Mouse (Mus musculus) hindbrain, postnatal 0 days (tissue): ENCODE results near the gene Hoxd3. TPM values are rescaled to one million over a fixed set of nuclear protein-coding genes. Genes with fewer than 3 reads are reported as not detected.

Experiments
- ATAC-seq: fragments of 200-750 bp; cut with Nextera tagmentation; 2 replicates; pipeline ENCODE4 v1.8.0; 2017; ENCODE audit warnings: mild to moderate bottlenecking, moderate TSS enrichment, moderate library complexity
- DNase-seq: peaks from one replicate; pipeline ENCODE4 v3.0.0-alpha.2; 2015; ENCODE audit warnings: low spot score
- H3K27ac ChIP-seq: fragments of 300-500 bp; sonication (generic); 2 replicates; pipeline ENCODE4 v1.5.1; 2014; ENCODE audit warnings: mild to moderate bottlenecking
- H3K27me3 ChIP-seq: fragments of 300-500 bp; sonication (generic); 2 replicates; pipeline ENCODE4 v1.6.1; 2014; ENCODE audit warnings: low read length, mixed read lengths; ENCODE audit not compliant: insufficient read depth
- H3K36me3 ChIP-seq: fragments of 300-500 bp; sonication (generic); 2 replicates; pipeline ENCODE4 v1.6.1; 2014; ENCODE audit warnings: low read length, mixed read lengths; ENCODE audit not compliant: insufficient read depth
- H3K4me1 ChIP-seq: fragments of 300-500 bp; sonication (generic); 2 replicates; pipeline ENCODE4 v1.6.1; 2014; ENCODE audit warnings: antibody characterized with exemption, low read length, mixed read lengths; ENCODE audit not compliant: insufficient read depth
- H3K4me2 ChIP-seq: fragments of 300-500 bp; sonication (generic); 2 replicates; pipeline ENCODE4 v1.6.1; 2014; ENCODE audit warnings: low read depth, mild to moderate bottlenecking, low read length, moderate library complexity, mixed read lengths
- H3K4me3 ChIP-seq: fragments of 300-500 bp; sonication (generic); 2 replicates; pipeline ENCODE4 v1.5.1; 2014; ENCODE audit warnings: low read length
- H3K9ac ChIP-seq: fragments of 300-500 bp; sonication (generic); replicated peaks from 2 replicates; pipeline ENCODE4 v1.6.1; 2014; ENCODE audit warnings: mild to moderate bottlenecking, low read length, moderate library complexity, mixed read lengths
- H3K9me3 ChIP-seq: fragments of 300-500 bp; sonication (generic); 2 replicates; pipeline ENCODE4 v1.6.1; 2016; ENCODE audit warnings: low read length, mixed read lengths
- CTCF ChIP-seq: IDR thresholded peaks from 2 replicates; pipeline ENCODE4 v1.5.1; 2016; ENCODE audit warnings: antibody characterized with exemption, control low read depth, low read depth
- WGBS: fragments of 180-500 bp; shearing (Covaris S2); extraction: QIAGEN DNeasy Blood & Tissue Kit; methylation state at CpG from one replicate; pipeline ENCODE4 v1.1.7; 2014; 5-methylcytosine and 5-hydroxymethylcytosine counted together
- polyA plus RNA-seq: library from polyadenylated mRNA; unstranded; fragments of >200 nt; fragmentation: Nextera tagmentation; extraction: Ambion mirVana; gene quantifications from 2 replicates; pipeline ENCODE4 v1.2.1, GENCODE M21; 2015
- total RNA-seq: library from RNA; depleted of rRNA; stranded (reverse); fragments of >200 nt; gene quantifications from 2 replicates; pipeline ENCODE4 v1.2.3, GENCODE M21; 2014; rRNA removed

The Hoxd3 gene
- total RNA-seq (31.3 and 36.8 TPM in 2 replicates), polyA plus RNA-seq (25.2 and 26.3 TPM in 2 replicates)

DNA sequence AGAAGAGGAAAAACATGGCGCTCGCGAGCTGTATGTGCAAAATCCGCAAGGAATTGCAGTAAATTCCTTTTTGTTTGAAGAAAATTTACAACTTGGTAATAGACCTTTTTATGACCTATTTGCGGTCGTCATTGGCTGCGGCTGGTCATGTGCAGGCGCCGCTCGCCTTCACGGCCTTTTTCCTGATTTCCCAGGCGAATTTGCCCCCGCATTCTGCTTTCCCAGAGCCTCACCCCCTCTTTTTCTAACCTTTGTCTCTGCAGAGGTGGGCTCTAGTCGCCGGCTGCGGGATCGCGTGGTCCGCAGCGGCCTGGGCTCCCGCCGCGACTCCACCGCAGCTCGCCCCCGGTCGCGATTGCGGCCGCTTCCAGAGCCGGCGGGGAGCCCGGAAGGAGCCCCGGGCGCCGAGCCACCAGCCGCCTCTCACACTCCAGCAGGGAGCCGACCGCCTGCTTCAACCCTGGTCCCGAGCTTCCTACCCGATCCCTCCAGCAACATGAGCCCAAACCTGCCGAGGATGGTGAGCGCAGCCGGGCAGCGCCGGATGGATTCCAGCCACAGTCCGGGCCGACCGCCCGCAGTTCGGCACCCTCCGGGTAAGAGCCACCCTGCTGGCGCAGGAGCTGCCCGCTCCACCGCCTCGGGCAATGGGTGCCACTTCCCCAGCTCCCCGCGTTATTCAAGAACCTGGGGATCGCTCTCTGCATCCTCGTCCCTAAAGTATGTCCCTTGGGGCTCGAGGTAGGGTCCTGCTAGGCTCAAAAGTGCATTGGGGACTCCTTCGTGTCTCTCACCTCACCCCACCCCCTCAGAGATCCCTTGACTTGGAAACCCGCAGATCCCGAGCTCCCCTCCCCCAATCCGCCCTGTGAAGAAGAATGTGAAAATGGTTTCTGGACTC lies at the start of gene Hoxd3, which contains the start of gene Hoxd4:
Hoxd3 (plus strand) TSS at position 207 of the 901 bp plus-strand sequence.
Hoxd4 (plus strand) TSS at position 209 of the 901 bp plus-strand sequence.
- DNase-seq (no peak), ATAC-seq (no peak)
- Histone ChIP-seq H3K4me1 (no peaks in the 10 kb centered on the region), H3K9me3 (no peaks in the 10 kb centered on the region), H3K27me3 (peaks cover 88% of the 10 kb centered on the region), H3K9ac (no peak within 1 kb of the TSS), H3K27ac (peak within 1 kb of the TSS; percentile 20; the same call in 1 of the 2 replicates), H3K4me2 (peak within 1 kb of the TSS; percentile 34), H3K4me3 (peak within 1 kb of the TSS; percentile 25), H3K36me3 (no peaks in the 10 kb centered on the region)
- no peak for TF ChIP-seq CTCF
- WGBS: under 1% methylated on average over 65 of the region's 65 CpGs

DNA sequence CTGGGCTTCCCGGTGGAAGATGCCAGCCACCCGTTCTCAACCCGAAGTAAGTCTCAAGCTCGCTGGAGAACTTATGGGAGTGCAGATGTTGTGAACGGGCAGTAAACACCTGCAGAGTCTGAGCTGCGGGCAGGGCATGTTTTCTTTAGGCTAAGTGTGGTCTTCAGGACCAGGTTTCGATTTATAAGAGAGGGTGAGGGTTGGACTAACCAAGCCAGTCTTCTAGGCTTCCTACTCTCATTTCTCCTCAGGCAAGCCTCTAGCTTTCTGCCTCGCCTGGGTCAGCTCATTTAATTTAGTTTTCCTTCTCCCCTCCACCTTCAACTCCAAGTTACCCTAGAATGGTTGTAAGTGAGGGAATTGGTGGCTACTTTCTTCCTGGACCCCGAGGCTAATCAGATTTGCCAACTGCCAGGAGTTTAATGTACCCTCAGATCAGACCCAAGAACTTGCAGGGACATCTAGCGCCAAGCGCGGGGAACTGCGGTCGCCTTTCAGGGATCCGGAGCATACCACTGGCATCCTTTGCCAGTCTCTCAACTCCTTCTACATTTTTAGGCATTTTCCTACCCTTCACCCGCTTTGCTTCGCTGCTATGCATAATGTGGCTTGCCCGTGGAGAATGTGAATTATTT lies 48.3 kb upstream of the Hoxd3 start:
- no peak overlapping the region for H3K4me3 ChIP-seq
- H3K9me3 ChIP-seq: no peaks in the 10 kb centered on the region
- no peaks in the 10 kb centered on the region for H3K4me1 ChIP-seq
- H3K27ac ChIP-seq: no peak overlapping the region
- H3K9ac ChIP-seq: no peak overlapping the region
- H3K27me3 ChIP-seq: peaks cover 92% of the 10 kb centered on the region
- ATAC-seq (no peak; the same call in 1 of the 2 replicates), DNase-seq (peak; percentile 83)
- 4% methylated on average over 18 of the region's 18 CpGs for WGBS
- peak; percentile 83 for TF ChIP-seq CTCF
- no peaks in the 10 kb centered on the region for H3K36me3 ChIP-seq
- no peak overlapping the region for H3K4me2 ChIP-seq

DNA sequence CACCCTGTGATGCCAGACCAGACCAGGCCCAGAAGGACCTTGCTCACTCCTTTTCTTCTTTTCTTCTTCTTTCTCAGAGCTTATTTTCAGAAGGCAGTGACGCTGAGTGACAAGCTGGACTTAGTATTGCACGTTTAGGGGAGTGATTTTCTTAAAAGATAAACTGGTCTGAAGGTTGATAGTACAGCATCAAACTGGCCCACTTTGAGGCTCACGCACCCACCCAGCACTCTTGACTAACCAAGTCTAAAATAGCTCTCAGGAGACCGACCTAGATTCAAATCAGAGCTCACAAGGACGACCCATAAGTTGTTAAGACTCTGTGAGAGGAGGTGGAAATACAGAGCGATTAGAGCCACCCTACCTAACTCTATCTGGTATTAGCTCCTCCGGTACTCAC lies 45.3 kb upstream of the Hoxd3 start:
- Histone ChIP-seq H3K4me2 (no peak overlapping the region), H3K27me3 (peaks cover 92% of the 10 kb centered on the region), H3K4me1 (no peaks in the 10 kb centered on the region), H3K27ac (no peak overlapping the region), H3K36me3 (no peaks in the 10 kb centered on the region), H3K4me3 (no peak overlapping the region), H3K9ac (no peak overlapping the region), H3K9me3 (no peaks in the 10 kb centered on the region)
- DNase-seq: no peak
- no peak for TF ChIP-seq CTCF
- no peak for ATAC-seq
- WGBS: 5% methylated on average over 7 of the region's 7 CpGs

DNA sequence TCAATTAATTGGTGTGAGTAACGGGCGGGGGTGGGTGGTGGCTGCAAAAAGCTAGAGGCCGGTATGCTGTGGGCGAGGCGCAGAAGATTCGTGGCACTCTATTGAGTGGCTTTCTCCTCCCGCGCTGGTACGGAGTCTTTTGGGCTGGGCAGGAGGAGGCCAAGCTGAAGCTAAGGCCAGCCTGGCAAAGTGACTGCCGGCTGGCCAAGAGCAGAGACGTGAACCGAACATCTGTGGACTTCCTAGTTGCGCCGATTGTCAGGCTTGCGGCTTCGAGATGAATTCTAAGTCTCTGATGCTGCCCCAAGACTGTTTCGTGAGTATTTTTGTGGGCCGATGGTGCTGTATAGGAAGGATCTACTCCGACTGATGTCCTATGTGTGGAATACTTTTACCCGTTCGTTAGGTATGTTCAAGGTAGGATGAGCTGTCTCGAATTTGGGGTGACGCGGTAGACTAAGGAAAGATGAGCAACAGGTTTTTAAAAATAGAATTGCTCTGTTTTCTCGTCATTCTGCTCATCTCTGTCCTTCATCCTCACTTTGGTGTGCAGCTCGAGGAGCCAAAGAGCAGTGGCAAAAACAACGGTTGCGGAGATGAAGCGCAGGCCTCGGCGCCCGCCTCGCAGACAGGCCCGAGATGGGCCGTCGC lies 44.4 kb upstream of the Hoxd3 start:
- peaks cover 92% of the 10 kb centered on the region for H3K27me3 ChIP-seq
- H3K9ac ChIP-seq: no peak overlapping the region
- TF ChIP-seq CTCF: no peak
- H3K4me1 ChIP-seq: no peaks in the 10 kb centered on the region
- H3K27ac ChIP-seq: no peak overlapping the region
- H3K4me2 ChIP-seq: no peak overlapping the region
- H3K9me3 ChIP-seq: no peaks in the 10 kb centered on the region
- DNase-seq: no peak
- WGBS: 2% methylated on average over 36 of the region's 36 CpGs
- no peak overlapping the region for H3K4me3 ChIP-seq
- no peak for ATAC-seq
- no peaks in the 10 kb centered on the region for H3K36me3 ChIP-seq

DNA sequence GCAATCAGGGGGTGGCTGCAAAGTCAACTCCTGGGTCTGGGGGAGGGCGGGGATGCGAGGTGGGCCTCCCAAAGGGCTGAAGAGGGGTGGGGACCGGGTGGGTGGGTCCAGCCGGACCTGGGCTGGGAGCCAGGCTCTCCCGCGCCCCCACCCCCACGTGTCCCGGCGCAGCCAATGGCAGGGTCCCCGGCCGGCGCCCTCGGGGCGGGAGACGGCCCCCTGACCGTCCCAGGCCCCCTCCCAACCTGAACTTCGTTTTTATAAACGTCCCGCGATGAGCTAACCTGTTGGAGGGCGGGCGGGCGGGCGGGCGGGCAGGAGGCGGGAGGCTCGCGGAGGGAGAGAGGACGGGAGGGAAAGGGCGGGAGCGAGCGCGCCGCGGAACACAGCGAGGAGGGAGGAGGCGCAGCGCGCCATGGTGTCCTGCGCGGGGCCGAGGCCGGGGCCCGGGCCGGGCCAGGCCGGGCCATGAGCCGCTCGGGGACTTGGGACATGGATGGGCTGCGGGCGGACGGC lies 43.8 kb upstream of the Hoxd3 start, which contains the start of gene Hoxd13:
Hoxd13 (plus strand) TSS at position 469 of the 516 bp plus-strand sequence.
- peaks cover 92% of the 10 kb centered on the region for H3K27me3 ChIP-seq
- TF ChIP-seq CTCF: no peak
- H3K27ac ChIP-seq: no peak within 1 kb of the TSS
- peak within 1 kb of the TSS; percentile 43 for H3K4me2 ChIP-seq
- H3K9ac ChIP-seq: no peak within 1 kb of the TSS
- no peak for DNase-seq
- no peaks in the 10 kb centered on the region for H3K9me3 ChIP-seq
- no peaks in the 10 kb centered on the region for H3K4me1 ChIP-seq
- under 1% methylated on average over 40 of the region's 51 CpGs for WGBS
- no peaks in the 10 kb centered on the region for H3K36me3 ChIP-seq
- H3K4me3 ChIP-seq: peak within 1 kb of the TSS; percentile 23
- peak; percentile 39; the same call in 1 of the 2 replicates for ATAC-seq
